Comparison of ENCODE assay signal across 8 mouse cellular contexts in genomic region chr19:24556585-24556966, GRCm38 (mm10). TPM values are rescaled to one million over a fixed set of nuclear protein-coding genes. Genes with fewer than 3 reads are reported as not detected.
A peak's percentile ranks its signal among the peaks of the same experiment; 100 is the strongest.
DNase-seq lines count a peak whose midpoint lies in the region; ATAC-seq and TF ChIP-seq lines count a peak whose summit lies in the region.

No protein-coding gene starts in this region.

- H3K27ac ChIP-seq in kidney, postnatal 0 days: no peak overlapping the region

- no peak for TF ChIP-seq CTCF in kidney, postnatal 0 days (IDR thresholded peaks at IDR 0.05; ENCODE audit: low read depth)
- TF ChIP-seq CTCF in brain, embryonic 14.5 days (IDR thresholded peaks at IDR 0.05; ENCODE audit: borderline replicate concordance, extremely low read depth, insufficient read depth, insufficient read length): peak; percentile 15; the same call in 1 of the 2 replicates

- no peak for DNase-seq in kidney, postnatal 0 days (ENCODE audit: low spot score)
- no peak for DNase-seq in kidney, adult 18-20 months
- no peak for DNase-seq in brain, embryonic 14.5 days (ENCODE audit: low read depth)
- DNase-seq in mesoderm, embryonic 11.5 days (ENCODE audit: low read depth, low spot score): peak; percentile 22
- DNase-seq in left cerebral cortex, postnatal 14 days (ENCODE audit: low spot score in 2 of 2): no peak
- DNase-seq in adrenal gland, postnatal 25 days: no peak
- no peak for DNase-seq in B cell, adult 2 months

- no peaks in the 10 kb centered on the region for H3K36me3 ChIP-seq in kidney, postnatal 0 days (ENCODE audit: insufficient read depth, low read length)

- peak overlapping the region; percentile 96 for H3K4me2 ChIP-seq in kidney, postnatal 0 days (ENCODE audit: low read length)

- no peak for TF ChIP-seq POLR2A in brain, embryonic 14.5 days (IDR thresholded peaks at IDR 0.05; ENCODE audit: borderline replicate concordance, extremely low read depth, insufficient read depth, insufficient read length, poor library complexity, severe bottlenecking)

- intact Hi-C loops in left cerebral cortex, postnatal 14 days (cut with DNase I): loop anchor here (5.0 to 10.0 kb wide), 2 partner anchors 79 to 252 kb away; partner anchors contain the start of gene Fam122a

- H3K27me3 ChIP-seq in kidney, postnatal 0 days (ENCODE audit: insufficient read depth, low read length): no peaks in the 10 kb centered on the region

- H3K4me3 ChIP-seq in kidney, postnatal 0 days (replicated peaks; ENCODE audit: low read depth, low read length): peak overlapping the region; percentile 85

- 2% methylated on average over 12 of the region's 12 CpGs for WGBS in kidney, postnatal 0 days

- ATAC-seq in kidney, postnatal 0 days (replicated peaks; ENCODE audit: low FRiP score, low read depth): no peak
- ATAC-seq in hematopoietic stem cell, adult 5-6 weeks (replicated peaks in 1 of 2; ENCODE audit: insufficient read depth in 1 of 2, low FRiP score in 2 of 2, low TSS enrichment in 1 of 2, low read depth in 1 of 2, poor library complexity in 2 of 2, severe bottlenecking in 2 of 2): peak; percentile 12 to 17; a peak in 2 of 4 replicates

- H3K9me3 ChIP-seq in kidney, postnatal 0 days (replicated peaks; ENCODE audit: low read length): 0 out of 2 replicates have a peak, but pooled peaks cover 3% of the 10 kb centered on the region

- H3K9ac ChIP-seq in kidney, postnatal 0 days (ENCODE audit: low read depth, low read length): peak overlapping the region; percentile 79

- peaks cover 17% of the 10 kb centered on the region; the same call in 1 of the 2 replicates for H3K4me1 ChIP-seq in kidney, postnatal 0 days (replicated peaks; ENCODE audit: insufficient read depth, low read length)

RNA-seq across cellular contexts. Expression of gene Pip5k1b, which starts 0.9 kb away (rescaled TPM):
- 2.6 and 3.6 TPM in 2 replicates for polyA plus RNA-seq in kidney, postnatal 0 days (2015; fragmentation: Nextera tagmentation; extraction: Ambion mirVana)
- polyA plus RNA-seq in brain, embryonic 14.5 days (2012; rRNA removed): 1.6 and 2.8 TPM in 2 replicates
- total RNA-seq in hematopoietic stem cell, adult 5-6 weeks (2017): 12.4 and 13.7 TPM in 2 replicates
- 10 to 100 TPM; 17.7 to 19.3 TPM for total RNA-seq in left cerebral cortex, postnatal 14 days (2021)
- total RNA-seq in adrenal gland, postnatal 25 days (2021): 31.2 and 31.4 TPM in 2 replicates
